Mouse (Mus musculus): ENCODE results near the gene Aldob. TPM values are rescaled to one million over a fixed set of nuclear protein-coding genes. Genes with fewer than 3 reads are reported as not detected.

Aldob gene
- polyA plus RNA-seq, 1 experiment: 4.3 TPM

- TF ChIP-seq CTCF (IDR thresholded peaks at IDR 0.05; ENCODE audit: extremely low read depth, insufficient read depth, low read length) (no peak), POLR2A (IDR thresholded peaks at IDR 0.05; ENCODE audit: extremely low read depth, insufficient read depth, low read length) (no peak)
- H3K4me1 ChIP-seq (ENCODE audit: control insufficient read depth, insufficient read depth, low read length): no peaks in the 10 kb centered on the region
- H3K27ac ChIP-seq (ENCODE audit: insufficient read depth, low read length): no peak overlapping the region
- H3K4me3 ChIP-seq (ENCODE audit: insufficient read depth, low read length): no peak overlapping the region
Measured at GRCm38 (mm10) chr4:49539665-49540064, 9.7 kb downstream of the Aldob start.

GRCm38 (mm10) chr4:49536671-49537070 lies 12.7 kb downstream of the Aldob start:
- Histone ChIP-seq H3K4me1 (ENCODE audit: control insufficient read depth, insufficient read depth, low read length) (no peaks in the 10 kb centered on the region), H3K4me3 (ENCODE audit: insufficient read depth, low read length) (no peak overlapping the region), H3K27ac (ENCODE audit: insufficient read depth, low read length) (no peak overlapping the region)
- TF ChIP-seq CTCF (IDR thresholded peaks at IDR 0.05; ENCODE audit: extremely low read depth, insufficient read depth, low read length) (no peak), POLR2A (IDR thresholded peaks at IDR 0.05; ENCODE audit: extremely low read depth, insufficient read depth, low read length) (no peak)

- TF ChIP-seq CTCF (IDR thresholded peaks at IDR 0.05; ENCODE audit: extremely low read depth, insufficient read depth, low read length): no peak
- no peak for TF ChIP-seq POLR2A (IDR thresholded peaks at IDR 0.05; ENCODE audit: extremely low read depth, insufficient read depth, low read length)
- Histone ChIP-seq H3K4me3 (ENCODE audit: insufficient read depth, low read length) (no peak overlapping the region), H3K4me1 (ENCODE audit: control insufficient read depth, insufficient read depth, low read length) (no peaks in the 10 kb centered on the region), H3K27ac (ENCODE audit: insufficient read depth, low read length) (no peak overlapping the region)
Measured at GRCm38 (mm10) chr4:49535675-49536294, 13.6 kb downstream of the Aldob start.

- no peak overlapping the region for H3K4me3 ChIP-seq (ENCODE audit: insufficient read depth, low read length)
- no peak for TF ChIP-seq POLR2A (IDR thresholded peaks at IDR 0.05; ENCODE audit: extremely low read depth, insufficient read depth, low read length)
- TF ChIP-seq CTCF (IDR thresholded peaks at IDR 0.05; ENCODE audit: extremely low read depth, insufficient read depth, low read length): no peak
- H3K4me1 ChIP-seq (ENCODE audit: control insufficient read depth, insufficient read depth, low read length): no peaks in the 10 kb centered on the region
- H3K27ac ChIP-seq (ENCODE audit: insufficient read depth, low read length): no peak overlapping the region
Measured at GRCm38 (mm10) chr4:49535036-49535435, 14.3 kb downstream of the Aldob start.

GRCm38 (mm10) chr4:49522576-49522975 lies 26.8 kb downstream of the Aldob start:
- Histone ChIP-seq H3K27ac (ENCODE audit: insufficient read depth, low read length) (no peak overlapping the region), H3K4me1 (ENCODE audit: control insufficient read depth, insufficient read depth, low read length) (peaks cover 5% of the 10 kb centered on the region; the same call in 1 of the 2 replicates), H3K4me3 (ENCODE audit: insufficient read depth, low read length) (peak overlapping the region; percentile 91; the same call in 1 of the 2 replicates)
- no peak for TF ChIP-seq POLR2A (IDR thresholded peaks at IDR 0.05; ENCODE audit: extremely low read depth, insufficient read depth, low read length)
- no peak for TF ChIP-seq CTCF (IDR thresholded peaks at IDR 0.05; ENCODE audit: extremely low read depth, insufficient read depth, low read length)

GRCm38 (mm10) chr4:49521346-49521745 lies 28.0 kb downstream of the Aldob start:
- Histone ChIP-seq H3K27ac (ENCODE audit: insufficient read depth, low read length) (0 out of 2 replicates have a peak overlapping the region, but pooled peaks have one; percentile 10), H3K4me1 (ENCODE audit: control insufficient read depth, insufficient read depth, low read length) (peaks cover 5% of the 10 kb centered on the region; the same call in 1 of the 2 replicates), H3K4me3 (ENCODE audit: insufficient read depth, low read length) (peak overlapping the region; percentile 91)
- TF ChIP-seq POLR2A (IDR thresholded peaks at IDR 0.05; ENCODE audit: extremely low read depth, insufficient read depth, low read length): no peak
- no peak for TF ChIP-seq CTCF (IDR thresholded peaks at IDR 0.05; ENCODE audit: extremely low read depth, insufficient read depth, low read length)

GRCm38 (mm10) chr4:49520572-49521340 lies 28.6 kb downstream of the Aldob start, which contains the start of the genes Mrpl50 and Zfp189:
Gene Mrpl50, minus strand, starts transcription at chr4:49521093.
Gene Zfp189, plus strand, starts transcription at chr4:49521176.
- Histone ChIP-seq H3K27ac (ENCODE audit: insufficient read depth, low read length) (peak within 1 kb of the TSS; percentile 42), H3K4me1 (ENCODE audit: control insufficient read depth, insufficient read depth, low read length) (peaks cover 5% of the 10 kb centered on the region; the same call in 1 of the 2 replicates), H3K4me3 (ENCODE audit: insufficient read depth, low read length) (peak within 1 kb of the TSS; percentile 91)
- TF ChIP-seq POLR2A (IDR thresholded peaks at IDR 0.05; ENCODE audit: extremely low read depth, insufficient read depth, low read length) (peak; percentile 91), CTCF (IDR thresholded peaks at IDR 0.05; ENCODE audit: extremely low read depth, insufficient read depth, low read length) (no peak)

- Histone ChIP-seq H3K4me3 (ENCODE audit: insufficient read depth, low read length) (no peak overlapping the region; the same call in 1 of the 2 replicates), H3K27ac (ENCODE audit: insufficient read depth, low read length) (no peak overlapping the region), H3K4me1 (ENCODE audit: control insufficient read depth, insufficient read depth, low read length) (peaks cover 5% of the 10 kb centered on the region; the same call in 1 of the 2 replicates)
- TF ChIP-seq POLR2A (IDR thresholded peaks at IDR 0.05; ENCODE audit: extremely low read depth, insufficient read depth, low read length) (no peak), CTCF (IDR thresholded peaks at IDR 0.05; ENCODE audit: extremely low read depth, insufficient read depth, low read length) (no peak)
Measured at GRCm38 (mm10) chr4:49519476-49519875, 29.9 kb downstream of the Aldob start.

- no peak overlapping the region for H3K4me3 ChIP-seq (ENCODE audit: insufficient read depth, low read length)
- no peak overlapping the region for H3K27ac ChIP-seq (ENCODE audit: insufficient read depth, low read length)
- TF ChIP-seq POLR2A (IDR thresholded peaks at IDR 0.05; ENCODE audit: extremely low read depth, insufficient read depth, low read length): no peak
- no peak for TF ChIP-seq CTCF (IDR thresholded peaks at IDR 0.05; ENCODE audit: extremely low read depth, insufficient read depth, low read length)
- H3K4me1 ChIP-seq (ENCODE audit: control insufficient read depth, insufficient read depth, low read length): no peaks in the 10 kb centered on the region; the same call in 1 of the 2 replicates
Measured at GRCm38 (mm10) chr4:49514441-49514840, 34.9 kb downstream of the Aldob start.
